Mouse (Mus musculus): ENCODE results near the gene Akap8. TPM values are rescaled to one million over a fixed set of nuclear protein-coding genes. Genes with fewer than 3 reads are reported as not detected.
A peak's percentile ranks its signal among the peaks of the same experiment; 100 is the strongest.

Gene Akap8
- total and polyA plus RNA-seq, 3 experiments, result 77.9 to 127 (median 101) TPM

DNA sequence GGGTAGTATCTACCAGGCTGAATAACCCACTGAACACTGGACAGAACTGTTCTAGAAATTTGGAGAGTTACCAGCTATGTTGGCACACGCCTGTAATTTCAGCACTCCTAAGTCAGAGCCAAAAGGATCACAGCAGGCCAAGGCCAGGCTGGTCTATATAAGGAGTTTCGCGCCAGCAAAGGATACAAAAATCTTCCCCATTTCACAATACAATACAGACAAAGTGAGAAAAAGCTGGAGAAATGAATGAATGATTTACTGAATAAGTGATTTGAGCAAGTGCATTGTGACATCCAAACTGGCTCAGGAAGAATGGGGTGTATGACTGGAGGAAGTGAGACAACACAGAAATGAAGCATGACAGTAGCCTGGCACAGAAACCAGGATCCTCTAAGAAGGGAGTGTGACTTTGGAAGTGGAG lies 52.5 kb downstream of the Akap8 start:
- TF ChIP-seq RAD21 (IDR thresholded peaks at IDR 0.05; ENCODE audit: low read depth, low read length) (no peak), USF1 (IDR thresholded peaks at IDR 0.05; ENCODE audit: low read depth, low read length) (no peak), MAX (IDR thresholded peaks at IDR 0.05; ENCODE audit: low read length) (no peak), MXI1 (IDR thresholded peaks at IDR 0.05; ENCODE audit: low read depth, low read length) (no peak), POLR2AphosphoS5 (IDR thresholded peaks at IDR 0.05; ENCODE audit: borderline replicate concordance, low read depth, low read length) (no peak), USF2 (IDR thresholded peaks at IDR 0.05; ENCODE audit: borderline replicate concordance in 1 of 2, insufficient read depth in 1 of 2, low read depth in 1 of 2, low read length in 2 of 2) (no peak), UBTF (IDR thresholded peaks at IDR 0.05; ENCODE audit: borderline replicate concordance, insufficient read depth, low read depth, low read length) (no peak), SMC3 (IDR thresholded peaks at IDR 0.05; ENCODE audit: low read depth, low read length) (no peak), MEF2A (IDR thresholded peaks at IDR 0.05; ENCODE audit: extremely low read depth, insufficient replicate concordance, low read depth, low read length, poor library complexity, severe bottlenecking) (no peak), ZC3H11A (IDR thresholded peaks at IDR 0.05; ENCODE audit: low read depth, low read length) (no peak), RCOR1 (IDR thresholded peaks at IDR 0.05; ENCODE audit: low read depth, low read length) (no peak), CHD2 (IDR thresholded peaks at IDR 0.05; ENCODE audit: low read length) (no peak), JUND (IDR thresholded peaks at IDR 0.05; ENCODE audit: low read depth, low read length) (no peak), BHLHE40 (IDR thresholded peaks at IDR 0.05; ENCODE audit: borderline replicate concordance, low read depth, low read length) (no peak), TBP (IDR thresholded peaks at IDR 0.05; ENCODE audit: low read depth, low read length) (no peak), MYB (IDR thresholded peaks at IDR 0.05; ENCODE audit: low read depth, low read length) (no peak), MYC (IDR thresholded peaks at IDR 0.05; ENCODE audit: low read depth, low read length) (no peak), POLR2A (IDR thresholded peaks at IDR 0.05; ENCODE audit: control insufficient read depth in 1 of 2, insufficient read depth in 1 of 2, low read depth in 1 of 2, low read length in 2 of 2, poor library complexity in 1 of 2) (no peak), ZKSCAN1 (IDR thresholded peaks at IDR 0.05; ENCODE audit: low read depth, low read length) (no peak), TCF12 (IDR thresholded peaks at IDR 0.05; ENCODE audit: low read depth, low read length) (no peak)
- DNase-seq (ENCODE audit: low read depth, low spot score), result peak; percentile 37
- Histone ChIP-seq H3K27me3 (ENCODE audit: control insufficient read depth in 1 of 2, insufficient read depth in 2 of 2, low read length in 2 of 2) (no peaks in the 10 kb centered on the region), H3K79me2 (ENCODE audit: control insufficient read depth, insufficient read depth, low read length, poor library complexity) (peaks cover 79% of the 10 kb centered on the region), H3K4me3 (ENCODE audit: control insufficient read depth in 1 of 2, insufficient read depth in 1 of 2, low read depth in 2 of 2, low read length in 2 of 2) (no peak overlapping the region), H3K36me3 (ENCODE audit: control insufficient read depth in 1 of 2, insufficient read depth in 2 of 2, low read length in 2 of 2) (peaks cover 21 to 44% of the 10 kb centered on the region in 2 experiments), H3K4me1 (ENCODE audit: control insufficient read depth in 1 of 2, insufficient read depth in 2 of 2, low read length in 2 of 2) (peaks cover 20 to 26% of the 10 kb centered on the region in 2 experiments), H3K9me3 (replicated peaks; ENCODE audit: insufficient read depth, low read length) (no peaks in the 10 kb centered on the region), H3K9ac (ENCODE audit: control insufficient read depth, low read depth, low read length, poor library complexity, severe bottlenecking) (no peak overlapping the region), H3K27ac (ENCODE audit: control insufficient read depth, low read depth, low read length) (peak overlapping the region; percentile 0; the same call in 1 of the 2 replicates)

- no peaks in the 10 kb centered on the region for H3K9me3 ChIP-seq (replicated peaks; ENCODE audit: insufficient read depth, low read length)
- no peak overlapping the region for H3K9ac ChIP-seq (ENCODE audit: control insufficient read depth, low read depth, low read length, poor library complexity, severe bottlenecking)
- H3K4me3 ChIP-seq (ENCODE audit: control insufficient read depth in 1 of 2, insufficient read depth in 1 of 2, low read depth in 2 of 2, low read length in 2 of 2), result no peak overlapping the region
- peaks cover 78% of the 10 kb centered on the region for H3K79me2 ChIP-seq (ENCODE audit: control insufficient read depth, insufficient read depth, low read length, poor library complexity)
- peaks cover 18 to 43% of the 10 kb centered on the region in 2 experiments for H3K36me3 ChIP-seq (ENCODE audit: control insufficient read depth in 1 of 2, insufficient read depth in 2 of 2, low read length in 2 of 2)
- peak overlapping the region; percentile 47 for H3K27ac ChIP-seq (ENCODE audit: control insufficient read depth, low read depth, low read length)
- H3K27me3 ChIP-seq (ENCODE audit: control insufficient read depth in 1 of 2, insufficient read depth in 2 of 2, low read length in 2 of 2), result no peaks in the 10 kb centered on the region
- DNase-seq (ENCODE audit: low read depth, low spot score), result peak; percentile 51
- TF ChIP-seq CTCF (IDR thresholded peaks at IDR 0.05 in 2 of 3, conservative IDR thresholded peaks at IDR 0.05 in 1 of 3; ENCODE audit: control insufficient read depth in 1 of 3, insufficient read depth in 1 of 3, low read depth in 2 of 3, low read length in 3 of 3, poor library complexity in 1 of 3, severe bottlenecking in 1 of 3), result no peak
- TF ChIP-seq BHLHE40 (IDR thresholded peaks at IDR 0.05; ENCODE audit: borderline replicate concordance, low read depth, low read length), result no peak
- TF ChIP-seq JUND (IDR thresholded peaks at IDR 0.05; ENCODE audit: low read depth, low read length), result no peak
- no peak for TF ChIP-seq MAX (IDR thresholded peaks at IDR 0.05; ENCODE audit: low read length)
- no peak for TF ChIP-seq ZC3H11A (IDR thresholded peaks at IDR 0.05; ENCODE audit: low read depth, low read length)
- no peak for TF ChIP-seq ZNF384 (IDR thresholded peaks at IDR 0.05; ENCODE audit: low read depth, low read length)
- TF ChIP-seq RAD21 (IDR thresholded peaks at IDR 0.05; ENCODE audit: low read depth, low read length), result no peak
- no peak for TF ChIP-seq USF2 (IDR thresholded peaks at IDR 0.05; ENCODE audit: borderline replicate concordance in 1 of 2, insufficient read depth in 1 of 2, low read depth in 1 of 2, low read length in 2 of 2)
- no peak for TF ChIP-seq SMC3 (IDR thresholded peaks at IDR 0.05; ENCODE audit: low read depth, low read length)
- no peak for TF ChIP-seq SIN3A (IDR thresholded peaks at IDR 0.05; ENCODE audit: low read length)
- TF ChIP-seq POLR2AphosphoS5 (IDR thresholded peaks at IDR 0.05; ENCODE audit: borderline replicate concordance, low read depth, low read length), result no peak
- no peak for TF ChIP-seq USF1 (IDR thresholded peaks at IDR 0.05; ENCODE audit: low read depth, low read length)
- no peak for TF ChIP-seq ELF1 (IDR thresholded peaks at IDR 0.05; ENCODE audit: low read depth, low read length)
- no peak for TF ChIP-seq TCF12 (IDR thresholded peaks at IDR 0.05; ENCODE audit: low read depth, low read length)
- TF ChIP-seq ETS1 (IDR thresholded peaks at IDR 0.05; ENCODE audit: low read depth, low read length), result no peak
- TF ChIP-seq KAT2A (conservative IDR thresholded peaks at IDR 0.05; ENCODE audit: low read depth, low read length), result no peak
- TF ChIP-seq POLR2A (IDR thresholded peaks at IDR 0.05; ENCODE audit: control insufficient read depth in 1 of 2, insufficient read depth in 1 of 2, low read depth in 1 of 2, low read length in 2 of 2, poor library complexity in 1 of 2), result no peak
- H3K4me1 ChIP-seq (ENCODE audit: control insufficient read depth in 1 of 2, insufficient read depth in 2 of 2, low read length in 2 of 2), result peaks cover 20 to 26% of the 10 kb centered on the region in 2 experiments
Observed at GRCm38 (mm10) chr17:32268096-32268495, 52.9 kb downstream of the Akap8 start.
